Mouse (Mus musculus) ES-E14 (cell line): ENCODE results near the gene Nkpd1.

Experiments
- HCFC1 ChIP-seq: IDR thresholded peaks from 2 replicates; pipeline ENCODE4 v1.6.1; 2012; ENCODE audit warnings: low read length, inconsistent platforms, borderline replicate concordance; ENCODE audit not compliant: insufficient read depth
- MAFK ChIP-seq: IDR thresholded peaks from 2 replicates; pipeline ENCODE4 v1.6.1; 2014; ENCODE audit warnings: mild to moderate bottlenecking, low read depth, low read length, inconsistent platforms; ENCODE audit not compliant: insufficient read depth
- ZC3H11A ChIP-seq: IDR thresholded peaks from 2 replicates; pipeline ENCODE4 v1.6.1; 2012; ENCODE audit warnings: low read depth, mild to moderate bottlenecking, inconsistent platforms, low read length, borderline replicate concordance
- ZNF384 ChIP-seq: IDR thresholded peaks from 2 replicates; pipeline ENCODE4 v1.6.1; 2012; ENCODE audit warnings: low read depth, low read length, inconsistent platforms

DNA sequence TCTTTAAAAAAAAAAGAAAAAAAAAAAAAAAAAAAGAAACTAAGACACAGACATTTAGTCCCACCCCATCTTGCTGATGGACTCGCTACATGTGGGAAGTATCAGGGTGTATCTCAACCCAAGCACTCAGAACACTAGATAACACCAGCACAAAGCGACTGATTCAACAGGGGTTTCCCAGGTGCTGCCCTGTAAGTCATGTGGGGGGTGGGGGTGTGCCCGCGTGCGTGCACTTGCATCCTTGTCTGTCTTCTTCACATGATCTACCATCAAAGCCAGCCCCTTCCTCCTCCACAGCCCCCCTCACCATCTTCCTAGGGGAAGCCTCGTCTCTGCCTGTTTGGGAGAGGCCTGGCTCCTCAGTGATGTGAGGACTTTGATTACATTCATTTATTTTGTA is 5.3 kb upstream of the Nkpd1 start:
- no peak for TF ChIP-seq ZC3H11A
- TF ChIP-seq HCFC1: no peak
- TF ChIP-seq MAFK: no peak
- no peak for TF ChIP-seq ZNF384
